Mouse (Mus musculus) liver, embryonic 14.5 days (tissue): ENCODE results near the gene 4931406C07Rik. TPM values are rescaled to one million over a fixed set of nuclear protein-coding genes. Genes with fewer than 3 reads are reported as not detected.

Source experiments
- ATAC-seq: fragments of 200-750 bp; cut with Nextera tagmentation; 2 replicates; pipeline ENCODE4 v1.8.0; 2017; ENCODE audit warnings: moderate number of reproducible peaks, mild to moderate bottlenecking, moderate library complexity; ENCODE audit not compliant: insufficient read depth
- DNase-seq, 3 experiments: peaks; one replicate each; pipeline ENCODE4 v3.0.0-alpha.2; 2012 to 2013; ENCODE audit warnings: low read depth in 3 of 3, low spot score in 3 of 3
- H3K27ac ChIP-seq: fragments of 300-500 bp; sonication (generic); 2 replicates; pipeline ENCODE4 v1.5.1; 2014; ENCODE audit warnings: moderate library complexity, mild to moderate bottlenecking, control low read depth, inconsistent platforms
- H3K27me3 ChIP-seq: fragments of 300-500 bp; sonication (generic); 2 replicates; pipeline ENCODE4 v1.6.1; 2014; ENCODE audit warnings: mild to moderate bottlenecking, low read length, moderate library complexity; ENCODE audit not compliant: control insufficient read depth, insufficient read depth
- H3K36me3 ChIP-seq: fragments of 300-500 bp; sonication (generic); replicated peaks from 2 replicates; pipeline ENCODE4 v1.6.1; 2014; ENCODE audit warnings: low read depth; ENCODE audit not compliant: control insufficient read depth, insufficient read depth
- H3K4me1 ChIP-seq, 2 experiments: fragments of 200-500 bp in 1 of 2; fragments of 300-500 bp in 1 of 2; sonication (generic) in 1 of 2; replicated peaks; 2 replicates each; pipeline ENCODE4 v1.6.1; 2012 to 2014; ENCODE audit warnings: antibody characterized with exemption in 1 of 2, inconsistent platforms in 1 of 2, low read length in 1 of 2; ENCODE audit not compliant: control insufficient read depth in 2 of 2, insufficient read depth in 2 of 2
- H3K4me2 ChIP-seq: fragments of 300-500 bp; sonication (generic); 2 replicates; pipeline ENCODE4 v1.6.1; 2014; ENCODE audit warnings: low read depth, mild to moderate bottlenecking, control low read depth, moderate library complexity
- H3K4me3 ChIP-seq, 2 experiments: fragments of 200-500 bp in 1 of 2; fragments of 300-500 bp in 1 of 2; sonication (generic) in 1 of 2; 2 replicates each; pipeline ENCODE4 v1.5.1; 2012 to 2014; ENCODE audit warnings: low read depth in 2 of 2, low read length in 2 of 2, mild to moderate bottlenecking in 2 of 2, control low read depth in 1 of 2, inconsistent platforms in 1 of 2, moderate library complexity in 1 of 2; ENCODE audit not compliant: insufficient read depth in 1 of 2
- H3K9ac ChIP-seq: fragments of 300-500 bp; sonication (generic); replicated peaks from 2 replicates; pipeline ENCODE4 v1.6.1; 2014; ENCODE audit warnings: mild to moderate bottlenecking, control low read depth, moderate library complexity
- H3K9me3 ChIP-seq: fragments of 300-500 bp; sonication (generic); 2 replicates; pipeline ENCODE4 v1.6.1; 2016; ENCODE audit warnings: low read length, mixed read lengths; ENCODE audit not compliant: control insufficient read depth
- CTCF ChIP-seq: IDR thresholded peaks from 2 replicates; pipeline ENCODE4 v1.5.1; 2016; ENCODE audit warnings: antibody characterized with exemption, low read depth, control low read depth
- EP300 ChIP-seq: IDR thresholded peaks from 2 replicates; pipeline ENCODE4 v1.6.1; 2016; ENCODE audit warnings: antibody characterized with exemption, low read depth
- WGBS: fragments of 180-500 bp; shearing (Covaris S2); extraction: QIAGEN DNeasy Blood & Tissue Kit; methylation state at CpG from one replicate; pipeline ENCODE4 v1.1.7; 2014; ENCODE audit not compliant: insufficient replicate concordance; 5-methylcytosine and 5-hydroxymethylcytosine counted together
- polyA plus RNA-seq, 2 experiments: library from polyadenylated mRNA; depleted of rRNA in 1 of 2; stranded (reverse) in 1 of 2; unstranded in 1 of 2; fragments of >200 nt; fragmentation: Nextera tagmentation in 1 of 2; extraction: Ambion mirVana in 1 of 2; gene quantifications; 2 replicates each; pipeline versions ENCODE4 v1.2.1 to v1.2.3; 2012 to 2014

4931406C07Rik gene
- polyA plus RNA-seq, 2 experiments = 2.3 to 5.9 TPM

DNA sequence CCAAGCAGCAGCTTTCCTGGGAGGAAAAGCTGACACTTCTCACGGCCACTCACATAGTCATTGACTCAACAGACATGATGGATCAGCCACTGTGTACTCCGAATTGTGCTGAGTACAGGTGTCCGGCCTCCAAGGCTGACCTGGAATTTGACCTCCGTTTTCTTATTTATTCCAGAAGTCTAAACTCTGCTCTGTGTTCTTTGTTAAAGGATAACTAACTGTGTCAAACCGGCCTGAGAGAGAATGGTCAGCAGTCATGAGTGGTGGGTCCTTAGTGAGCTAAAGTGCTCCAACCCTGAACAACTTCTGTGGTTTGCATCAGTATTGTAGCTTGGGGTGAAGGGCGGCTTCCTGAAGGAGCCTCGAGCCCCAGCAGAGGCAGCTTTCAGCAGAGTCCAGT, 54.1 kb downstream of the 4931406C07Rik start:
- WGBS = 60% methylated on average over 7 of the region's 7 CpGs
- Histone ChIP-seq H3K4me2 (no peak overlapping the region), H3K4me3 (no peak overlapping the region), H3K9me3 (no peaks in the 10 kb centered on the region), H3K27me3 (no peaks in the 10 kb centered on the region), H3K9ac (no peak overlapping the region), H3K36me3 (no peaks in the 10 kb centered on the region), H3K4me1 (no peaks in the 10 kb centered on the region), H3K27ac (no peak overlapping the region)
- DNase-seq (no peak), ATAC-seq (no peak)
- TF ChIP-seq EP300 (no peak), CTCF (no peak)

- WGBS = 30% methylated on average over 7 of the region's 7 CpGs
- no peak for TF ChIP-seq EP300
- TF ChIP-seq CTCF = no peak
Measured at GRCm38 (mm10) chr9:15250376-15250775, 55.9 kb downstream of the 4931406C07Rik start.

GRCm38 (mm10) chr9:15245319-15246075, 60.8 kb downstream of the 4931406C07Rik start:
- DNase-seq (no peak), ATAC-seq (no peak)
- no peaks in the 10 kb centered on the region for H3K27me3 ChIP-seq
- no peak overlapping the region for H3K27ac ChIP-seq
- WGBS = 51% methylated on average over 14 of the region's 14 CpGs
- no peak overlapping the region for H3K4me3 ChIP-seq
- H3K9me3 ChIP-seq = no peaks in the 10 kb centered on the region
- no peak overlapping the region for H3K9ac ChIP-seq
- no peak overlapping the region for H3K4me2 ChIP-seq
- no peaks in the 10 kb centered on the region for H3K36me3 ChIP-seq
- TF ChIP-seq CTCF (no peak), EP300 (no peak)
- peaks cover 0 to 7% of the 10 kb centered on the region in 2 experiments; a peak in 2 of 4 replicates for H3K4me1 ChIP-seq

More at GRCm38 (mm10) chr9:15250376-15250775, 55.9 kb downstream of the 4931406C07Rik start:
- peaks cover 0 to 3% of the 10 kb centered on the region in 2 experiments; a peak in 2 of 4 replicates for H3K4me1 ChIP-seq
- DNase-seq (no peak), ATAC-seq (no peak)
- no peak overlapping the region for H3K9ac ChIP-seq
- no peak overlapping the region for H3K4me3 ChIP-seq
- no peaks in the 10 kb centered on the region for H3K27me3 ChIP-seq
- H3K4me2 ChIP-seq = no peak overlapping the region
- no peaks in the 10 kb centered on the region for H3K36me3 ChIP-seq
- H3K9me3 ChIP-seq = no peaks in the 10 kb centered on the region
- no peak overlapping the region for H3K27ac ChIP-seq

- WGBS = 13% methylated on average over 1 of the region's 1 CpGs
- Histone ChIP-seq H3K27ac (no peak overlapping the region), H3K4me3 (no peak overlapping the region), H3K4me1 (peaks cover 0 to 7% of the 10 kb centered on the region in 2 experiments; a peak in 2 of 4 replicates), H3K9me3 (no peaks in the 10 kb centered on the region), H3K36me3 (no peaks in the 10 kb centered on the region), H3K4me2 (no peak overlapping the region), H3K9ac (no peak overlapping the region), H3K27me3 (no peaks in the 10 kb centered on the region; the same call in none of the 2 replicates)
- TF ChIP-seq CTCF (no peak), EP300 (no peak)
- DNase-seq = no peak
- ATAC-seq = 0 out of 2 replicates have a peak, but pooled peaks have one; percentile 42
Measured at GRCm38 (mm10) chr9:15242130-15242529, 64.1 kb downstream of the 4931406C07Rik start.

GRCm38 (mm10) chr9:15241596-15241939, 64.7 kb downstream of the 4931406C07Rik start:
- DNase-seq (peak; percentile 42 to 50 (median 47)), ATAC-seq (peak; percentile 58; the same call in 1 of the 2 replicates)
- H3K36me3 ChIP-seq = no peaks in the 10 kb centered on the region
- no peak overlapping the region for H3K4me2 ChIP-seq
- H3K27me3 ChIP-seq = no peaks in the 10 kb centered on the region; the same call in none of the 2 replicates
- H3K4me3 ChIP-seq = no peak overlapping the region
- peaks cover 0 to 7% of the 10 kb centered on the region in 2 experiments; a peak in 2 of 4 replicates for H3K4me1 ChIP-seq
- TF ChIP-seq CTCF = peak; percentile 77
- TF ChIP-seq EP300 = no peak
- H3K9me3 ChIP-seq = no peaks in the 10 kb centered on the region
- WGBS = 38% methylated on average over 9 of the region's 9 CpGs
- H3K27ac ChIP-seq = no peak overlapping the region
- no peak overlapping the region for H3K9ac ChIP-seq
